Mouse (Mus musculus) spleen, adult 18-20 months (tissue): ENCODE results near the gene Hba-a2.
"Not testable (repeated sequence)": the region's sequence is repeated elsewhere in the genome, so short reads cannot be mapped to it uniquely, and the experiment has no call there.

Experiments
- DNase-seq, 2 experiments: peaks; one replicate each; pipeline ENCODE4 v3.0.0; 2022; ENCODE audit warnings: mixed read lengths in 2 of 2

Gene Hba-a2

DNA sequence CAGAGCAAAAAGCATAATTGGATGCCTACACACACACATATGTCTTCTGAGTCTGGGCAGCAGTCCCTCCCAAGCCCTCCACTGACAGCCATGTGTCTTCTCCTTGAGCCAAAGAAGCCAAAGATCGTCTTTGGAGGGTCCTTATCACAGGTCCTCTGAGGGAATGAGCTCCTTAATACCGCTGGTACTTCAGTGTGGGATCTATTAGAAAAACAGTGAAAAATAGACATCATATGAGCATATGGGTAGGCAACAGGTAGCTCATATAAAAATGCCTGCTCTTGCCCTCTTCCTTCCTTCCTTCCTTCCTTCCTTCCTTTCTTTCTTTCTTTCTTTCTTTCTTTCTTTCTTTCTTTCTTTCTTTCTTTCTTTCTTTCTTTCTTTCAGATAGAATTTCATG lies 11.7 kb upstream of the Hba-a2 start:
- not testable (repeated sequence) for DNase-seq

DNA sequence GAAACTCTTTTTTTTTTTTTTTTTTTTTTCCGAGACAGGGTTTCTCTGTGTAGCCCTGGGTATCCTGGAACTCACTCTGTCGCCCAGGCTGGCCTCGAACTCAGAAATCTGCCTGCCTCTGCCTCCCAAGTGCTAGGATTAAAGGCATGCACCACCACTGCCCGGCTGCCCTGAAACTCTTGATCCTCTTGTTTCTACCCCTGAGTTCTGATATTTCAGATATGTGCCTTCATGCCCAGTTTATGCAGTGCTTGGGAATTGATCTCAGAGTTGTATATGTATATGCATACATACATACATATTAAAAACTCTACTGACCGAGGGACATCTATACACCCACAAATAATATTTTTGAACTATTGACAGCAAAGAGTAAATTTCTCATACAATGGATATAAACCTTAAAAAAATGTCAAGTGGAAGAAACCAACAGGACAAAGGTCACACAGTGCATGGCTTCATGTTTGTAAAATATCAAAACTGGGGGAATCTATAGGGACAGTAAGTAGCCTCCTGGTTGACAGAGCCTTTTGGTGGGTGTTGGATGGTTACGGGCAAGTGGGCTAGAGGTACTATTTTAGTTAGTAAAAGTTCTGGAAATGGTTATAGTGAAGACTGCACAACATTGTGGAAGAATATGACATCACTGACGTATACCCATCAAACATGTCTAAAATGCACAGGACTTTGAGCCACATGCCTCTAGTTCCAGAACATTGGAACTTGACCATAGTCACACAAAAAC lies 11.1 kb upstream of the Hba-a2 start:
- no peak for DNase-seq

DNA sequence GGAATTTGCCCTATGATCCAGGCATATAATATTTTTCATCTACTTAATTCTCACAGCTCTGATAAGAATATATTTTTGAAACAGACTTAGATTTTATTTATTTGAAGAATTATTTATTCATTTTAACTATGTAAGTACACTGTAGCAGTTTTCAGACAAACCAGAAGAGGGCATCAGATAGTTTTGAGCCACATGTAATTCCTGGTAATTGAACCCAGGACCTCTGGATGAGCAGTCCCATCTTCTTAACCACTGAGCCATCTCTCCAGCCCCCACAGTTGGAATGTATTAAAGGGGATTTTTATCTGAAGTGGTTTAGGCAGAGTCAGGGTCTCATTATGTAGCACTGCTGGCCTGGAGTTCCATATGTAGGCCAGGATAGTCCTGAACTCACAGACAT lies 10.4 kb upstream of the Hba-a2 start:
- not testable (repeated sequence) for DNase-seq

DNA sequence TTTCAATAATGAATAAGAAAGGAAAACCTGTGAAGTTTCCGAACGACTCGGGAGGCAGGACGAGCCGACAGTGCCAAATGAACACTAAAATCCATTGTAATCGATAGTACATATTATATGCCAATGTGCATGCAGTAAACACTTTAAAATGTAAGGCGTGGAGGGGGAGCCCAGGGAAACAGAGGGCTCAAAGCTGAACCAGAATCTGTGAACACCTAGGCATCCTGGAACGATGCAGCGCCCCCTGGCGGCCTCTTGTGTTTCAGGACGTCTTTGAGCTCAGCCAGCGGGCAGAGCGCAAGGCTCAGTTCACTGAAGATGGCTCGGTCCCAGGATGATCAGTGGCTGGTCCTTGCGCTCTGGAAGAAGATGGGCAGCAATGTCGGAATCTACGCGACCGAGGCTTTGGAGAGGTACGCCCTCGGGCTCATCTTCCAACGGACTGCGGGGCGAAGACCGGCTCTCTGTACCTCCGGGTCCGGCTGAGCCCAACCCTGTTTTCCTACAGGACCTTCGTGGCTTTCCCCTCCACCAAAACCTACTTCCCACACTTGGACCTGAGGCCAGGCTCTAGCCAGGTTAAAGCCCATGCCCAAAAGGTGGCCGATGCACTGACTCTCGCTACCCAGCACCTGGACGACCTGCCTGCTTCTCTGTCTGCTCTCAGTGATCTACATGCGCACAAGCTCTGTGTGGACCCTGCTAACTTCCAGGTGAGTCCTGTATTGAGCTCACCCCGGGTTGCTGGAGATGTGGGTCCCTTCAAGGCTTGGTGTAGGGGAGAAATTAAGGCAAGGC lies 9.4 kb upstream of the Hba-a2 start, which contains the start of gene Hbq1b:
TSS of gene Hbq1b (plus strand) at position 271 of the 798 bp plus-strand sequence.
- peak; percentile 45 to 72 for DNase-seq

DNA sequence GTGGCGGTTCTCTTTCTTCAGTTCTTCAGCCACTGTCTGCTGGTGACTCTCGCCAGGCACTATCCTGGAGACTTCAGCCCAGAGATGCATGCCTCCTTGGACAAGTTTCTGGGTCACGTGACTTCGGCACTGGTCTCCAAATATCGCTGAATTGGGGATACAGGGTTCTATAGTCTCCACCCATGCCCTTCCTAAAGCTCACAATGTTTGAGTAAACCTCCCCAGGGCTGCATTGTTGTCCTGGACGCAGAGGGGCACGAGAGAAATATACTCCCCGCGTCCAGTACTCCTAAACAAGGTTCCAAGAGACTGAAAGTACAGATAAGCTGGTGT lies 8.8 kb upstream of the Hba-a2 start:
- DNase-seq, result no peak

DNA sequence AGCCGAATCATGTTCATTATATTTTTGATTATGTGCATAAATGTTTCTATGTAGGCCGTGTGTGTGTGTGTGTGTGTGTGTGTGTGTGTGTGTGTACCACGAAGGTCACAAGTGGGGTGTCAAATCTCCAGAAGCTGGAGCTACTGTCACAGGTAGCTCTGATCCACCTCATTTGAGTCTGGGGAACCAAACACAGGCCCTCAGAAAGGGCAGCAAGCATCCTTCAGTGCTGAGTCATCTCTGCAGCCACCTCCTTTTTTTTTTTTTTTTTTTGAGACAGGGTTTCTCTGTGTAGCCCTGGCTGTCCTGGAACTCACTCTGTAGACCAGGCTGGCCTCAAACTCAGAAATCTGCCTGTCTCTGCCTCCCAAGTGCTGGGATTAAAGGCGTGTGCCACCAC lies 3.5 kb upstream of the Hba-a2 start:
- DNase-seq, result not testable (repeated sequence)

DNA sequence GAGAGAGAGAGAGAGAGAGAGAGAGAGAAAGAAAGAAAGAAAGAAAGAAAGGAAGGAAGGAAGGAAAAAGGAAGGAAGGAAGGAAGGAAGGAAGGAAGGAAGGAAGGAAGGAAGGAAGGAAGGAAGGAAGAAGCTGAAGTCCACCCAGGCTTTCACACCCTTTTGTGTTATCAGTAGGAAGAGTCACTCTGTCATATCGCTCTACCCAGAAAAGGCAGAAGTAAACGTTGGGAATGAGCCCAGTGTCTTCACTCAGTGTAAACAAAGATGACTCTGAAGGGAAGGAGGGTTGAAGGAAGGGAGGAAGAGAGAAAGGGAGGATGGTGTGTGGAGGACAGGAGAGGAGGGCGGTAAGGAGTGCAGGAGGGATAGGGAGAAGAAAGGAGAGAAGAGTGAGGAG lies 2.8 kb upstream of the Hba-a2 start:
- DNase-seq, result not testable (repeated sequence)

DNA sequence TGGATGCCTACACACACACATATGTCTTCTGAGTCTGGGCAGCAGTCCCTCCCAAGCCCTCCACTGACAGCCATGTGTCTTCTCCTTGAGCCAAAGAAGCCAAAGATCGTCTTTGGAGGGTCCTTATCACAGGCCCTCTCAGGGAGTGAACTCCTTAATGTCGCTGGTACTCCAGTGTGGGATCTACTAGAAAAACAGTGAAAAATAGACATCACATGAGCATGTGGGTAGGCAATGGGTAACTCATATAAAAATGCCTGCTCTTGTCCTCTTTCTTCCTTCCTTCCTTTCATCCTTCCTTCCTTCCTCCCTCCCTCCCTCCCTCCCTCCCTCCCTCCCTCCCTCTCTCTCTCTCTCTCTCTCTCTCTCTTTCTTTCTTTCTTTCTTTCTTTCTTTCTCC lies 1.1 kb downstream of the Hba-a2 start:
- not testable (repeated sequence) for DNase-seq

DNA sequence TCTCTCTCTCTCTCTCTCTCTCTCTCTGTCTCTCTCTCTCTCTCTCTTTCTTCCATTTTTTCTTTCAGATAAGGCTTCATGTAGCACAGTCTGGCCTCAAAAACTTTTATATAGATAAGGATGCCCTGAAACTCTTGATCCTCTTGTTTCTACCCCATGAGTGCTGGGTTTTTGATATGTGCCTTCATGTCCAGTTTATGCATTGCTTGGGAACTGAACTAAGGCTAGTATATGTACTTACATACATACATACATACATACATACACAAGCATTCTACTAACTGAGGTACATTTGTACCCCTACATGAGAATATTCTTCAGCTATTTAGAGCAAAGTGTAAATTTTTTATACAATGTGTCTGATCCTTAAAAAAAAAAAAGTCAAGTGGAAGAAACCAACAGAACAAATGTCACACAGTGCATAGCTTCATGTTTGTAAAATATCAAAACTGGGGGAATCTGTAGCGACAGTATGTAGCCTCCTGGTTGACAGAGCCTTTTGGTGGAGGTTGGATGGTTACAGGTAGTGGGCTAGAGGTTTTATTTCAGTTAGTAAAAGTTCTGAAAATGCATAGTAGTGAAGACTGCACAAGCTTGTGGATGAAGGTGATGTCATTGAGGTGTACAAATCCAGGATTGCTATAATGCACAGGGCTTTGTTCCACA lies 1.7 kb downstream of the Hba-a2 start:
- no peak for DNase-seq

DNA sequence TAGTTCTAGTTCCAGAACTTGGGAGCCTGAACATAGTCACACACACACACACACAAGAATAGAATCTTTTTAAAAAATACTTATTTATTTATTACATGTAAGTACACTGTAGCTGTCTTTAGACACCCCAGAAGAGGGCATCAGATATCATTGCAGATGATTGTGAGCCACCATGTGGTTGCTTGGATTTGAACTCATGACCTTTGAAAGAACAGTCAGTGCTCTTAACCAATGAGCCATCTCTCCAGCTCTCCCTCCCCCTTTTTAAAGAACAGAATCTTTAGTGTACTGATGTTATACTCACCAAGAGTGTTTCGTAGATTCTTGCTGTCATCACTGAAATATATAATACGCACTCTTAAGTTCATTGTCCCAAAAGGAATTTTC lies 2.2 kb downstream of the Hba-a2 start:
- DNase-seq, result no peak

DNA sequence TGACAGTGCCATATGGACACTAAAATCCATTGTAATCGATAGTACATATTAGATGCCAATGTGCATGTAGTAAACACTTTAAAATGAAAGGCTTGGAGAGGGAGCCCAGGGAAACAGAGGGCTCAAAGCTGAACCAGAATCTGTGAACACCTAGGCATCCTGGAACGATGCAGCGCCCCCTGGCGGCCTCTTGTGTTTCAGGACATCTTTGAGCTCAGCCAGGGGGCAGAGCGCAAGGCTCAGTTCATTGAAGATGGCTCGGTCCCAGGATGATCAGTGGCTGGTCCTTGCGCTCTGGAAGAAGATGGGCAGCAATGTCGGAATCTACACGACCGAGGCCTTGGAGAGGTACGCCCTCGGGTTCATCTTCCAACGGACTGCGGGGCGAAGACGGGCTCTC lies 3.6 kb downstream of the Hba-a2 start, which contains the start of gene Hbq1a:
TSS of gene Hbq1a (plus strand) at position 205 of the 400 bp plus-strand sequence.
- peak in 1 of 2 experiments; percentile 38 for DNase-seq

DNA sequence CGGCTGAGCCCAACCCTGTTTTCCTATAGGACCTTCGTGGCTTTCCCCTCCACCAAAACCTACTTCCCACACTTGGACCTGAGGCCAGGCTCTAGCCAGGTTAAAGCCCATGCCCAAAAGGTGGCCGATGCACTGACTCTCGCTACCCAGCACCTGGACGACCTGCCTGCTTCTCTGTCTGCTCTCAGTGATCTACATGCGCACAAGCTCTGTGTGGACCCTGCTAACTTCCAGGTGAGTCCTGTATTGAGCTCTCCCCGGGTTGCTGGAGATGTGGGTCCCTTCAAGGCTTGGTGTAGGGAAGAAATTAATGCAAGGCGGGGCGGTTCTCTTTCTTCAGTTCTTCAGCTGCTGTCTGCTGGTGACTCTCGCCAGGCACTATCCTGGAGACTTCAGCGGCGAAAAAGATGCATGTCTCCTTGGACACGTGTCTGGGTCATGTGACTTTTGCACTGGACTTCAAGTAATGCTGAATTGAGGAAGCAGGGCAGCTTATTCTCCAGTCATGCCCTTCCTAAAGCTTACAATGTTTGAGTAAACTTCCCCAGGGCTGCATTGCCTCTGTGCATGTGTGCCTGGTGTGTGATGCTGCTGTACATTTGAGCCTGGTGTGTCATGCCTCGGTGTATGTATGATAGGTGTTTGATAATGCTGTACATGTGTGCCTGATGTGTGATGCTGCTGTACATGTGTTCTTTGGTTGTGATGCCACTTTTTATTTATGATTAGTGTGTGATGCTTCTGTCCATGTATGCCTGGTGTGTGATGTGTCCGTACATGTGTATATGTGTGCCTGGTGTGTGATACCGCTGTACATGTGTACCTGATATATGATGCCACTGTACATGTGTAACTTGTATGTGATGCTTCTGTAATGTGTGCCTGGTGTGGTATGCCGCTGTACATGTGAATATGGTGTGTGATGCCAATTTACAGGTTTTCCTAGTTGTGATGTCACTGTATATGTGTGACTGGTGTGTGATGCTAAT lies 4.3 kb downstream of the Hba-a2 start:
- no peak for DNase-seq

DNA sequence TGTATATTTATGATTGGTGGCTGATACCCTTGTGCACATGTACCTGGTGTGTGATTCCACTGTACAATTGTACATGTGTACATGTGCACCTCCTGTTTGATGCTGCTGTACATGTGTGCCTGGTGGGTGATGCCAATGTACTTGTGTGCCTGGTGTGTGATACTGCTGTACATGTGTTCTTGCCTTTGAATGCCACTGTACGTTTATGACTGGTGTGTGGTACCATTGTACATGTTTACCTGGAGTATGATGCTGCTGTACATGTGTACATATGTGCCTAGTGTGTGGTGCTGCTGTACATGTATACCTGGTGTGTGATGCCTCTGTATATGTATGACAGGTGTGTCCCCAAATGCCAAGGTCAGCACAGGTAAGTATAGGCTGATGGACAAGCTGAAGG lies 5.2 kb downstream of the Hba-a2 start:
- DNase-seq, result no peak

DNA sequence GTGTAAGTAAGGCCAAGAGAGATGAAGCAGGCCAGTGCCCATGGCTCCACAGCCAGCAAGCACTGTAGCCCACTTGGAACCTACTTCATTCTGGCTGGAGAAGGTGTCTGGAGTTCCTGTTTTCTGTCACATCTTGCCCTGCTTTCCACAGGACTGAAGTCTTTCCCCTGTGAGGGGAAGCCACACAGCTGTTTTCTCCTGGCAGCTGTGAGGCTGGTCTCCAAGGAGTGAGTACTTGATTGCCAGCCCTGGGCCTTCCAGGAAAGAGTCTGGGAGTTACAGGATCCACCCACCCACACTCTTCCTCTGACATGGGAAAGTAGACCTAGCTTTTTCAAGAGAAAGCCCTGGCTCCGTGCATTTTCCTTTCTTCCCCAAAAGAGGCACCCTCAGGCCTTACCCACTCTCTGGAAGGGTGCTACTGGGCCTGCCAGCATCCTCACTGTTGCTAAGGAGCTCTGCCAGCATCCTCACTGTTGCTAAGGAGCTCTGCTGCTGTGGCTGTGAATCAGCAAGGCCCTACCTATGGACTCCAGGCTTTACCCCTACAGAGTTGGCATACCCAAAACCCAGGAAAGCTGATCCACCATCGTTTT lies 6.6 kb downstream of the Hba-a2 start:
- no peak for DNase-seq

DNA sequence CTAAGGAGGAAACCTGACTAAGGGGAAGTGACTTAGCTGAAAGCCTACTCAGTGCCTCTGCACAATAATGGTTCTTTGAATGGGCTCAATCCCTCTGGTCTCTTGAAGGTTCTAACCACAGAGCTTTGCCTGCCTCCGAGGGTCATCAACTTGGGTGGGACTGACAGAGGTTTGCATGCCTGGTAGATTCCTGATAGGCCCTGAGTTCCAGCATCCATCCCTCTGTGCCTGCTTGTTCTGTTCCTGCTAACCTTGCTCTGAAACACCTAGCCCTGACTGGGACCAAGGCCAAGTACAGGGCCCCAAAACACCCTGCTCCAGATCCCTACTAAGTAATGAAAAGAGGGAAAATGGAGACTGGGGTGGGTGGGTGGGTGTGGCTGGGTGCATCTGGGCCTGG lies 7.2 kb downstream of the Hba-a2 start:
- DNase-seq, result no peak

DNA sequence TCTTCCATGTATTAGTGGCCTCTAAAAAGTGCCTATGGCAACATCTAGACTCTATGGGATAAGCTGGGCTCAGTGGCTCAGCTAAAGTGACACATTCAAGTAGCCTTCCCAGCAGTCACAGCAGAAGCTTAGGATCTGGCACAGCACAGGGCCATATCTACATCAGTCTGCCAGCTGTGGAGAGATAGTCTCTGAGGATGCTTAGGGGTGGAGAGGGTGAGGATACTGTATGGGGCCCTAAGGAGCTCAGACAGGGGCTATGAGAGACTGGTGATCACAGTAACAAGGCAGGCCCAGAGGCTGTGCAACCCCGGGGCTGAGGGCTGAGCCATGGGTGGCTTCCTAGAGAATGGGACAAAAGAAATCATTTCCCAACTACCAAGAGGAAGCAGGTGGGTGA lies 10.7 kb downstream of the Hba-a2 start:
- DNase-seq, result no peak

DNA sequence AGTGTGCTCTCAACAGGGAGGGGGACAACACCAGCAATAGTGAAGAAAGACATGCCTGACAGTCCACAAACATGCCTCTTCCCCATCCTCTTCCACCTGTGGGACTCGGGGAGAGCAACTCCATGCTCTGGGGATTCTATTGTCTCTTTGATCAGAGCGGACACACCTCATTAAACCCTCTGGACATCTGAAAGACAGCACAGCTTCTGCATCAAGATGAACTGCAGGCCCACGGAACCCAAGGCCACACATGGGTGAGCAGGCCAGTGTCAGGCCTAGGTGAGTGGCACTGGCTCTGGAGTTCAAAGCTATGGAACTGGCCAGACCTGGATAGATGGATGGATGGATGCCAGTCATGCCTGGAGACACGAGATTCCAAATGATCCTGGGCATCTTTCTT lies 13.2 kb downstream of the Hba-a2 start:
- DNase-seq, result no peak

DNA sequence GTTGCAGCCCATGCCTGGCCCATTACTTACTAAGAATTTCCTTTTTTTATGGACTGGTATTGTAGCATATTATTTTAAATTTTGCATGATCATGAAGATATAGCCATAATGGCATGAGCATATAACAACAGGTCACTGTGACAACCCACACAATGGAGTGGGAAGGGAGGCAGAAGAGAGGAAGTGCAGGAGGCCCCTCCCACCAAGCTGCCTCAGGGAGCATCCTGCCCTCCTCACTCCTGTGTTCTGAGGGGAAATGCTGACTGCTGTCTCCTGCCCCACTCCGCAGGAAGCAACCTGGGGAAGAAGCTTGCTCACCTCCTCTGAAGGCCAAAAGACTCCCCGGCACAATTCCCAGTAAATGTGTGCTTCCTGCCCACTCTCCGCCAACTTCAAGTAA lies 13.6 kb downstream of the Hba-a2 start:
- no peak for DNase-seq

DNA sequence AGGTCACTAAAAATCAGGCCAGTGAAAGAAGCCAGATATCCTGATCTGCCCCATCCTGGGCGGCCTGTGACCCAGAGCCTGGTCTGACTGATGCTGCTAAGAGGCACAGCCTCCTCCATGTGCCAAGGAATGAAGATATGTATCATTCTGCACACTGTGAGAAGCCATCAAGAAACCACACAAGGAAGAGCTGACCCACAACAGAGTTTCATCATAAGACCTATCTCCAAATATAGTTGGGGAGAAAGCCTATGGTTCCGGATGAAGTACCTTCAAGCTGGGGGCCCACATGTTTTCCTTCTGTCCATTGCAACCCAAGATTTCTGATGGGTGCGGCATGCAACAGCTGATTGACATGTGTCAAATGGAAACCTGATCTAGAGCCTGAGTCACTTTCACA lies 19.7 kb downstream of the Hba-a2 start:
- DNase-seq, result no peak

DNA sequence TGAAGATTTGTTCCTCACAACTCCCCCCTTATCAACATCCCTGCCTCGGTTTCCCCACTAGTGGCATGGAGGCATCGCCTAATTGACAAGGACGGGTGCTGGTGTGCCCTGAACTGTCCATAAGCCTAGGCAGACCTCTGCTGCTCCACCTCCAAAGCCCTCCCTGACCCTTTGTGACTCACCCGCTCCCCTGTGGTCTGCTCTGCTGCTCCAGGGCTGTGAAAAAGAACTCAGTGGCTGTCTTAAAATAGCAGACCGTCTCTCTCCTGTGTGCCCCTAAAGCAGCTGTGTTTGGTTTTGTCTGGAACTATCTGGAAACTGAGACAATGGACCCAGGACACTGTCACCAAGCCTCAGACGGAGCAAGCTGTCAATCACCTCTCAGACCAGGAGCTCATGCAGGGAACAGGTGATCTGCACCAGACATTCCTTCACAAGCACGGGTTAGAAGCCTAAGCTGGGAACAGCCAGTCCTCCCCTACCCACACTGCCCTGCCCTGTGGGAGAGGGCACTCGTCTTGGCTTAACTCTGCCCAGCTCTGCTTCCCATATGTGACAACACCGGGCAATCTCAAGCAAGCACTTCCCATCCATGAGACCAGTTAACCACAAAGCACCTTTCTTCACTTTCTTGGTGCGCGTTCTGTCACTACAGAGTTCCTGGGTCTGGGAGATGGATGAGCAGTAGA lies 24.4 kb downstream of the Hba-a2 start:
- DNase-seq, result no peak

DNA sequence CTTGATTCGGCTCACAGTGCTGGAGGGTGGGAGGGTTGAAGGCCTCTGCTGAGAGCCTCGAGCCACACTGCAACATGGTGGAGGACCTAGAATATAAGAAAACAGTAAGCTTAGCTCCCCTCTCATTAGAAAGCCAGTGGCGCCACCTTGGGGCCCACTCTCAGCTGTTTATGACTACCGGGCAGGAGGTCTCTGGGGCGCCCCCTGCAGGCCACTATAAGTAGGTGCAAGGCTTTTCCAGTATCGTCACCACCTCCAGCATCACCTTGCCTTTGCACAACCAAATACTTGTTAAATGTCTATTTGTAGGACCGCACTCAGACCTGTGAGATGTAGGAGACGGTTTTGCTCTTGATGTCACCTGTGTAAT lies 24.9 kb downstream of the Hba-a2 start:
- DNase-seq, result peak in 1 of 2 experiments; percentile 45

DNA sequence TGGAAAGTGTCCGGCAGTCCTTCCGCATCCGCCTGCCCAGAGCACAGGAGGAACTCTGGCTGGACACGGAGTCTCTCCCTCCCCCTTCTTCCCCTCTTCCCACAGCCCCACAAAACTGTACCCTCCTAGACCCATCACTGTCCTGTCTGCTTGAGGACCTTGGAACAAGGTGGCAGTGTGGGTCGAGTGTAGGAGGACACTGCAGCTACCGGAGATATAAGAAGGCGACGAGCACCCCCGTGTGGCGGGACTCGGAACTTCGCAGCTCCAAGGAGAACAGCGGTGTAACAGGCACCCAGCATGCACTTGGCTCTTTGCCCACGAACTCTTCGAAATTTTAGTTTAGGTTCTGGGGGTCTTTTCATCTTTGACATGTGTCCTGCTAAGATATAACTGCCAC lies 28.3 kb downstream of the Hba-a2 start:
- peak; percentile 48 to 79 for DNase-seq
